Mouse (Mus musculus): Measurements from ENCODE around the gene Fbln1. TPM values are rescaled to one million over a fixed set of nuclear protein-coding genes. Genes with fewer than 3 reads are reported as not detected.

The Fbln1 gene
- total and polyA plus RNA-seq, 2 experiments from 2014 or later: 50.9 to 60.3 TPM

- ATAC-seq (no peak), DNase-seq (no peak)
- Histone ChIP-seq H3K4me3 (ENCODE audit: low read depth, low read length) (peak overlapping the region; percentile 56; the same call in 1 of the 2 replicates), H3K4me1 (ENCODE audit: insufficient read depth) (0 out of 2 replicates have a peak, but pooled peaks cover 4% of the 10 kb centered on the region), H3K9ac (peak overlapping the region; percentile 66), H3K27me3 (ENCODE audit: insufficient read depth, low read length) (no peaks in the 10 kb centered on the region), H3K9me3 (ENCODE audit: low read length) (no peaks in the 10 kb centered on the region), H3K27ac (ENCODE audit: low read depth, low read length) (no peak overlapping the region), H3K36me3 (ENCODE audit: insufficient read depth) (no peaks in the 10 kb centered on the region), H3K4me2 (ENCODE audit: low read depth) (peak overlapping the region; percentile 88)
- 21% methylated on average over 3 of the region's 3 CpGs for WGBS
- no peak for TF ChIP-seq CTCF (IDR thresholded peaks at IDR 0.05; ENCODE audit: low read depth)
These were observed 940 bp downstream of the Fbln1 start for GRCm38 (mm10) chr15:85206703-85207075.

- Histone ChIP-seq H3K9me3 (ENCODE audit: low read length) (no peaks in the 10 kb centered on the region), H3K4me1 (ENCODE audit: insufficient read depth) (0 out of 2 replicates have a peak, but pooled peaks cover 4% of the 10 kb centered on the region), H3K4me2 (ENCODE audit: low read depth) (peak overlapping the region; percentile 88), H3K4me3 (ENCODE audit: low read depth, low read length) (no peak overlapping the region), H3K9ac (no peak overlapping the region), H3K27ac (ENCODE audit: low read depth, low read length) (no peak overlapping the region), H3K36me3 (ENCODE audit: insufficient read depth) (no peaks in the 10 kb centered on the region), H3K27me3 (ENCODE audit: insufficient read depth, low read length) (no peaks in the 10 kb centered on the region)
- ATAC-seq (peak; percentile 23; the same call in 1 of the 2 replicates), DNase-seq (peak; percentile 42)
- TF ChIP-seq CTCF (IDR thresholded peaks at IDR 0.05; ENCODE audit: low read depth): no peak
- 7% methylated on average over 3 of the region's 3 CpGs for WGBS
These were observed 1.3 kb downstream of the Fbln1 start for GRCm38 (mm10) chr15:85207081-85207480.

GRCm38 (mm10) chr15:85207763-85208162 is 2.0 kb downstream of the Fbln1 start:
- TF ChIP-seq CTCF (IDR thresholded peaks at IDR 0.05; ENCODE audit: low read depth): no peak
- Histone ChIP-seq H3K9me3 (ENCODE audit: low read length) (no peaks in the 10 kb centered on the region), H3K36me3 (ENCODE audit: insufficient read depth) (no peaks in the 10 kb centered on the region), H3K4me3 (ENCODE audit: low read depth, low read length) (no peak overlapping the region), H3K9ac (no peak overlapping the region), H3K4me1 (ENCODE audit: insufficient read depth) (0 out of 2 replicates have a peak, but pooled peaks cover 4% of the 10 kb centered on the region), H3K27ac (ENCODE audit: low read depth, low read length) (peak overlapping the region; percentile 31; the same call in 1 of the 2 replicates), H3K4me2 (ENCODE audit: low read depth) (peak overlapping the region; percentile 88), H3K27me3 (ENCODE audit: insufficient read depth, low read length) (no peaks in the 10 kb centered on the region)
- ATAC-seq: peak; percentile 34
- 0% methylated on average over 2 of the region's 2 CpGs for whole genome bisulfite sequencing
- DNase-seq: peak; percentile 52

GRCm38 (mm10) chr15:85208332-85208731 is 2.6 kb downstream of the Fbln1 start:
- no peak for ATAC-seq
- Histone ChIP-seq H3K4me1 (ENCODE audit: insufficient read depth) (0 out of 2 replicates have a peak, but pooled peaks cover 4% of the 10 kb centered on the region), H3K4me3 (ENCODE audit: low read depth, low read length) (no peak overlapping the region; the same call in 1 of the 2 replicates), H3K36me3 (ENCODE audit: insufficient read depth) (no peaks in the 10 kb centered on the region), H3K9me3 (ENCODE audit: low read length) (no peaks in the 10 kb centered on the region), H3K27me3 (ENCODE audit: insufficient read depth, low read length) (no peaks in the 10 kb centered on the region), H3K9ac (no peak overlapping the region), H3K4me2 (ENCODE audit: low read depth) (peak overlapping the region; percentile 88), H3K27ac (ENCODE audit: low read depth, low read length) (0 out of 2 replicates have a peak overlapping the region, but pooled peaks have one; percentile 17)
- no peak for TF ChIP-seq CTCF (IDR thresholded peaks at IDR 0.05; ENCODE audit: low read depth)
- WGBS: 4% methylated on average over 10 of the region's 10 CpGs
- DNase-seq: no peak

- H3K36me3 ChIP-seq (ENCODE audit: insufficient read depth): no peaks in the 10 kb centered on the region
- peak; percentile 57 for TF ChIP-seq CTCF (IDR thresholded peaks at IDR 0.05; ENCODE audit: low read depth)
- ATAC-seq: no peak
- H3K9ac ChIP-seq: no peak overlapping the region
- H3K4me3 ChIP-seq (ENCODE audit: low read depth, low read length): no peak overlapping the region
- 89% methylated on average over 3 of the region's 3 CpGs for WGBS
- 0 out of 2 replicates have a peak, but pooled peaks cover 4% of the 10 kb centered on the region for H3K4me1 ChIP-seq (ENCODE audit: insufficient read depth)
- no peaks in the 10 kb centered on the region for H3K9me3 ChIP-seq (ENCODE audit: low read length)
- H3K4me2 ChIP-seq (ENCODE audit: low read depth): no peak overlapping the region
- no peak overlapping the region for H3K27ac ChIP-seq (ENCODE audit: low read depth, low read length)
- DNase-seq: no peak
- H3K27me3 ChIP-seq (ENCODE audit: insufficient read depth, low read length): no peaks in the 10 kb centered on the region
These were observed 3.6 kb downstream of the Fbln1 start for GRCm38 (mm10) chr15:85209341-85209740.

GRCm38 (mm10) chr15:85210686-85211085 is 4.9 kb downstream of the Fbln1 start:
- no peak for TF ChIP-seq CTCF (IDR thresholded peaks at IDR 0.05; ENCODE audit: low read depth)

GRCm38 (mm10) chr15:85211101-85211760 is 5.5 kb downstream of the Fbln1 start:
- no peak for TF ChIP-seq CTCF (IDR thresholded peaks at IDR 0.05; ENCODE audit: low read depth)
- DNase-seq (no peak), ATAC-seq (no peak)
- Histone ChIP-seq H3K4me2 (ENCODE audit: low read depth) (no peak overlapping the region), H3K36me3 (ENCODE audit: insufficient read depth) (no peaks in the 10 kb centered on the region), H3K9me3 (ENCODE audit: low read length) (no peaks in the 10 kb centered on the region), H3K9ac (no peak overlapping the region), H3K27ac (ENCODE audit: low read depth, low read length) (no peak overlapping the region), H3K4me3 (ENCODE audit: low read depth, low read length) (no peak overlapping the region), H3K27me3 (ENCODE audit: insufficient read depth, low read length) (no peaks in the 10 kb centered on the region), H3K4me1 (ENCODE audit: insufficient read depth) (0 out of 2 replicates have a peak, but pooled peaks cover 4% of the 10 kb centered on the region)
- WGBS: 93% methylated on average over 18 of the region's 18 CpGs

More at GRCm38 (mm10) chr15:85210686-85211085, 4.9 kb downstream of the Fbln1 start:
- Histone ChIP-seq H3K4me1 (ENCODE audit: insufficient read depth) (0 out of 2 replicates have a peak, but pooled peaks cover 4% of the 10 kb centered on the region), H3K4me2 (ENCODE audit: low read depth) (no peak overlapping the region), H3K27ac (ENCODE audit: low read depth, low read length) (no peak overlapping the region), H3K9me3 (ENCODE audit: low read length) (no peaks in the 10 kb centered on the region), H3K27me3 (ENCODE audit: insufficient read depth, low read length) (no peaks in the 10 kb centered on the region), H3K36me3 (ENCODE audit: insufficient read depth) (no peaks in the 10 kb centered on the region), H3K9ac (no peak overlapping the region), H3K4me3 (ENCODE audit: low read depth, low read length) (no peak overlapping the region)
- DNase-seq (no peak), ATAC-seq (no peak)
- 87% methylated on average over 12 of the region's 12 CpGs for WGBS
